Mouse (Mus musculus) monocyte, adult 5-6 weeks (primary cell): Measurements from ENCODE around the gene Gm13030. TPM values are rescaled to one million over a fixed set of nuclear protein-coding genes. Genes with fewer than 3 reads are reported as not detected.
"Not testable (repeated sequence)": the region's sequence is repeated elsewhere in the genome, so short reads cannot be mapped to it uniquely, and the experiment has no call there.

Experiments used
- ATAC-seq: fragments of 153-309, 156-312 bp; replicated peaks from 2 replicates; pipeline ENCODE4 v1.8.0; 2017; ENCODE audit warnings: mild to moderate bottlenecking; ENCODE audit not compliant: low TSS enrichment, insufficient number of reproducible peaks, severe bottlenecking, poor library complexity, low FRiP score
- total RNA-seq: library from RNA; stranded (forward); fragments of 200-1000, 200-491, 200-594 nt; gene quantifications from 3 replicates; pipeline ENCODE4 v1.2.3, GENCODE M21; 2017

Gene Gm13030
- total RNA-seq, 1 experiment from 2014 or later: not detected

DNA sequence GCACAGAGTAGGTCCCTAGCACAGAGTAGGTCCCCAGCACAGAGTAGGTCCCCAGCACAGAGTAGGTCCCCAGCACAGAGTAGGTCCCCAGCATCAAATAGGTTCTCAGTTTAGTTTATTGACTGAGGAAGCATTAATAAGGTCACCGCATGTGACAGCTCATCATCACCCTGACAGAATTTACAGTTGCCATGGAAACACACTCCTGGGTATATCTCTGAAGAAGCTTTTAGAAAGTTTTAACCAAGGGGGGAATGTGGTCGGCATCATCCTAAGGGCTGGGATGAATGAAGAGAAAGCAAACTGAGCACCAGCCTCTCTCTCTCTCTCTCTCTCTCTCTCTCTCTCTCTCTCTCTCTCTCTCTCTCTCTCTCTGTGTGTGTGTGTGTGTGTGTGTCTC, 1.5 kb upstream of the Gm13030 start:
- ATAC-seq: not testable (repeated sequence)

GRCm38 (mm10) chr4:138868666-138869065, 5.1 kb downstream of the Gm13030 start:
- no peak for ATAC-seq

DNA sequence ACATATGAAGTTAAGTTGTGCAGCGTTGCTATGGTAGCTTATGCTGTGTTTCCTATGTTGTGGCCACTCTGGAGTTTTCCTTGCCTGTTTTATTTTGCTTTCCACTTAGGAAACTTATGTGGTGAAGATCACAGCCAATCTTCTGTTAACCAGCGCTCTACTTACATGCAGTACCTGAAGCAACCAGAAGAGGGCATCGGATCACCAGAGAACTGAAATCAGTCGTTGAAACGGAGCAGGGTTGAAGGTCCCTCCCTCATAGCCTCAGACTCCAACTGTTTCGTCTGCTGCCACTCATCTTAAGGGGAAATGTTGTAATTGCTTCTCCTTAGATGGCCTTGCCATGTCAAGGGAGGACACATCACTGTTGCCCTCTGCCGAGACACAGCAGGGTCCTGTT, 7.4 kb downstream of the Gm13030 start:
- peak; percentile 87 for ATAC-seq

GRCm38 (mm10) chr4:138865991-138866390, 7.8 kb downstream of the Gm13030 start:
- no peak for ATAC-seq

DNA sequence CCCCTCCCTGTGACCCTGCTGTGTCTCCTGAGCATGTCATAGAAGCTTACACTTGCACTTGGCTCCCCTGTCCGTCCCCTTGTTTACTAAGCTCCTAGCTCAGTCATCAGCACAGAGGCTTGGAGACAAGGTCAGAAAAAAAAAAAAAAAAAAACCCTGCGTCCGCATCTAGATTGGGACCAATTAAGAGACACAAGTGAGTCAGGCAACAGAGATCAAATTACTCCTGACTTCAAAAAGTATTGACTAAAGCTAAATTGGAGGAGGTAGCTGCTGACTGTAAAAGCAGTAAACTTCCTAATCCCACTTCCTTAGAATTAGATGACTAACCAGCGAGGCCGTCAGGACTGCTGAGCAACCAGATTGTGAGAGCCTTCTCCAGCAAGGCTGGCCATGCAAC, 8.7 kb downstream of the Gm13030 start:
- no peak for ATAC-seq

- no peak; the same call in 1 of the 2 replicates for ATAC-seq
These were observed 10.3 kb downstream of the Gm13030 start, which contains the start of gene Pla2g5 for GRCm38 (mm10) chr4:138863344-138863998. Pla2g5 (minus strand) TSS chr4:138863482.

DNA sequence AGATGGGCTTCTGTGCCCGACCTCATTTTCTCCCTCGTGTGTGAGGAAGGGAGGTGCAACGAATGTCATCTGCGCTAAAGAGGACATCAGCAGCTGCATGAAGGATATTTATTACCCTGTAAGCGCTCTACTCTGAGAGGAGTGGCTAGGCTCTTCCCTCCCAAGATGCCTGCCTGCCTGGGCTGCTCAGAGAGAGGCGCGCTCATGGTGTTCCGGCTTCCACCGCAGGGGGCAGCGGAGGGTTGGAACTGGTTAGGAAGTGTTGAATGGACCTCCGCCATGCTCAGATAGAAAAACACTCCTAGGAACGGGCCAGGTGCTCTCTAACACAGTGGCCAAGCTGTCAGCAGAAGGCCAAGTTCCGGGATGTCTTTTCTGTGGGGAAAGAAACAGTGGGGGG, 14.0 kb downstream of the Gm13030 start:
- no peak for ATAC-seq

DNA sequence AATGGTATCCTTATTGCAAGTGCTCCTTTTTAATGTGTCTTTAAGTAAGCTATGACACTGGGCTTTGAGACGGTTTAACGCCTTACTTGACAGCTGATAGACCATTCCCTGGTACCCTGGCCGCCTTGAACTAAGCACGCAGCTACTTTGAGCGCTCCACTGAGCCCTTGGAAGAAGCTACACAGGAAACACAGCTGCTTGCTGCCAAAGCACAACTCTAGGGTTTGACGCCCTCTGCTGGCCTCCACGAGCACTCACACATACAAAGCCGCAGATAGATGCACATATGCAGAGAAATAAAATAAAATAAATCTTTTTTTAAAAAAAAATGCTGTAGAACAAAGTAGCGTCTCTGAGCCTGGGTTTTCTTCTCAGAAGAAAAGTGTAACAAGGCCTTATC, 14.5 kb downstream of the Gm13030 start:
- no peak for ATAC-seq

DNA sequence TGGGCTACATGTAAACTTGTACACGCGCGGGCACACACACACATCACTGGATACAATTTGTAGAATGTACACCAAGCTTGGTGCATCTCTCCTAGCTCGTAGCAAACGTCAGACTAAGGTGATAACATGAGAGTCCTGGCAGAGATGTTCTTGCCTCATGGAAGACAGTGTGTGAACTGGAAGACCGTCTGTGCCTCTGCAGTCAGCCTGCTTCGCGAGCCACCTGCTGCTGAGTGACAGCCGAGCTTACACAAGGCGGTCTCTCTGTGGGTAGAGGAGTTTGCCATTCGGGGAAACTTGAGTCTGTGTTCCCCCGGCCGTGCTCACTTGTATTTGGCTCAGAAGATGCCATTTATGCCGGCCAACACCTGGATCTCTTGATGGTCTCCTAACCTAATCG, 15.3 kb downstream of the Gm13030 start:
- ATAC-seq: no peak

- no peak for ATAC-seq
These were observed 16.2 kb downstream of the Gm13030 start for GRCm38 (mm10) chr4:138857576-138857975.

DNA sequence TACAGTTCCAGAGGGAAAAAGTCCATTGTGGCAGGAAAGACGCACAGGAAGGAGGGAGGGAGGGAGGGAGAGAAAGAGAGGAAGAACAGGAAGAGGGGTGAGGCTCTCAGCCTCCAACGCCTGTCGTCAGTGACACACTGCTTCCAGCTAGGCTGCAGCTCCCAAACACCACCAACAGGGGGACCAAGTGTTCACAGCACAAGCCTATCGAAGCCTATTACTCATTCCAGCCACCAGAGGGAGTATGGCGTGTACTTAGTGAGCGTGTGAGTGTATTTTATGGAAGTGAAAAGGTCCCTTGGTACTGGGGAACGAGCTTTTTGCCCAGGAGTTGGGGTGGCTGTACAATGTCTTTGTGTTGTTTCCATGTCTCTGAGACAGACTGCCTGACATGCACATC, 17.3 kb downstream of the Gm13030 start:
- ATAC-seq: peak; percentile 82

- ATAC-seq: no peak
These were observed 18.6 kb downstream of the Gm13030 start for GRCm38 (mm10) chr4:138855092-138855632.

GRCm38 (mm10) chr4:138852961-138853360, 20.8 kb downstream of the Gm13030 start:
- no peak for ATAC-seq

DNA sequence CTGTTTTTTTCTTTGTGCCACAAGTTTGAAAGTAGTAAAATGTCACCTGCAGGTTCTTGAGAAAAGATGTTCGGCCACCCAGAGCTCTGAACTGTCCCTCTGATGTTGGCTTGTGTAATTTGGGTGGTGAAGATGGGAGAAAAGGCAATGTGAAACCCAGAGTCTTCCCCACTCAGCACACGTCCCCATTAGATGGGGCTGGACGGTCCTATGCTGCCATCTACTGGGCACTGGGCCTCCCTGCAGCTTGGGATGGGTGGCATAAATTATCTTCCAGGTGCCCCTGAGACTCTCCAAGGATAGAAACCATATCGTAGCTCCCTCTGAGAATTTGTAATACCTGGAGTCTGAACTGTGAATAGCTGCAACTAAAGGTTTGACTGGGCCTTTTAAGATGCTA, 22.3 kb downstream of the Gm13030 start:
- ATAC-seq: peak; percentile 70

DNA sequence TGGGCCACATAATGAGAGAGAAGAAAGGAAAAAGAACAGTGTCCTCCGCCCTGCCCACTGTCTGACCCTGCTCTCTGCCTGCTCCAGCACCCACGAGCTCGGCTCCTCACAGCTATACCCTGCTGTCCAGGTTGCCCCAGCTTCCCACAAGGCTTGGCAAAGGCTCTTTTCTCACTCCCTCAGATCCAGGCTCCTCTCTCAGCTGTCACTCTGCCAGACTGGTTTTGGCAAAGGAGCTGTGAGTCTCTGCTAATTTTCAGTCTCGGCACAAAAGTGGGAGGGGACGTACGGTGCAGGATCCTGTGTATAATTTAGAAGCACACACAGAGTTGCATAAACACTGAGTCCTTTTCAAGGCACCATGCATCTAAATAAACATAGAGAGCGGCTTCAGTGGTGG, 32.4 kb downstream of the Gm13030 start:
- ATAC-seq: no peak

DNA sequence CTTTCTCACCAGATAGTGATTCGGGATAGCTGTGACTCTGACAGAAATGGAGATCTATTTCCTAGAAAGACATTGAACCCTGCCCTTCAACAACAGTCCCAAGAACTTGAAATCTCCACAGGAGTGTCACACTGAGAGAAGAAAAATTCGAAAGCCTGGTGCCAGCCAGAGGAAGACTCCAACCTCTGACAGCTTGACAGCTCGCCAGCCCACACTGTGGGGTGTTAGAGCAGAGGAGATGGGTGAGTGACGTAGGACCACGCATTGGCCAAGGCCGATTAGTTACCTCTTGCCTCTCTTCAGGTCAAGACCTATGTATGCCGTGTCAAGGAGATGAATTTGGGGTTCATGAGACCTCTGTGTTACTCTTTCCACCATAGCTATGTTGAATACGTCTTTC, 33.0 kb downstream of the Gm13030 start:
- ATAC-seq: no peak

DNA sequence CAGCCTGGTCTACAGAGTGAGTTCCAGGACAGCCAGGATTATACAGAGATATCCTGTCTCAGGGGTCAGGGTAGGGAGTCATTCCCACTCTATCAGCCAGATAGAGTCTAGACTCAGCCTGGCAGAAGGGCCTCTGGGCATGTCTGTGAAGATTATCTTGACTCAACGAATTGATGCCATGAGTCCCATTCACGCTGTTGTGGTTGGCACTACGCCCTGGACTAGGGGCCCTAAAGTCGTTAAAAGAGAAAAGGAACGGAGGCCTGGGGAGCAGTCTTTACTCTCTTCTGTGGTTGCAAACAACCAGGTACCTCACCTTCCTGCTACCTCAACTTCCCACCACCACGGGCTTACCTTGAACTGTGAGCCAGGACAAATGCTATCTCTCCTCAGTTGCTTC, 34.0 kb downstream of the Gm13030 start:
- ATAC-seq: no peak

DNA sequence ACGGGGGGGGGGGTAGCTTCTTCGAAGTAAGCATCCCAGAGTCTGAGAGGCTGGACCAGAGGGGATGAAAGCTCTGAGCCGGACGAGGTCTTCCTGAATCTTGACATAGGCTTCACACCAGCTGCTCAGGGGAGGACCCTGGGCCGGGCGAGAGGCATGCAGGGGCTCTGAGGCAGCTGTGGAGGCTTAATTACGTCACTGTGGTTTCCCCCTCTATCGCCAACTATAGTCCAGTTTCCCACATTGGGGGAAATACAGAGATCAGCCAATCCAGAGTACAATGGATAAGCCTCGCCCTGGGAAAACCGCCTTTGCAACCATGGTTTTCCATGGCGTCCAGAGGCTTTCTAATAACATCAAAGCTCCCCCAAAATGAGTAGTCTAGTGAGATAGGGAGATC, 46.6 kb downstream of the Gm13030 start:
- no peak for ATAC-seq

DNA sequence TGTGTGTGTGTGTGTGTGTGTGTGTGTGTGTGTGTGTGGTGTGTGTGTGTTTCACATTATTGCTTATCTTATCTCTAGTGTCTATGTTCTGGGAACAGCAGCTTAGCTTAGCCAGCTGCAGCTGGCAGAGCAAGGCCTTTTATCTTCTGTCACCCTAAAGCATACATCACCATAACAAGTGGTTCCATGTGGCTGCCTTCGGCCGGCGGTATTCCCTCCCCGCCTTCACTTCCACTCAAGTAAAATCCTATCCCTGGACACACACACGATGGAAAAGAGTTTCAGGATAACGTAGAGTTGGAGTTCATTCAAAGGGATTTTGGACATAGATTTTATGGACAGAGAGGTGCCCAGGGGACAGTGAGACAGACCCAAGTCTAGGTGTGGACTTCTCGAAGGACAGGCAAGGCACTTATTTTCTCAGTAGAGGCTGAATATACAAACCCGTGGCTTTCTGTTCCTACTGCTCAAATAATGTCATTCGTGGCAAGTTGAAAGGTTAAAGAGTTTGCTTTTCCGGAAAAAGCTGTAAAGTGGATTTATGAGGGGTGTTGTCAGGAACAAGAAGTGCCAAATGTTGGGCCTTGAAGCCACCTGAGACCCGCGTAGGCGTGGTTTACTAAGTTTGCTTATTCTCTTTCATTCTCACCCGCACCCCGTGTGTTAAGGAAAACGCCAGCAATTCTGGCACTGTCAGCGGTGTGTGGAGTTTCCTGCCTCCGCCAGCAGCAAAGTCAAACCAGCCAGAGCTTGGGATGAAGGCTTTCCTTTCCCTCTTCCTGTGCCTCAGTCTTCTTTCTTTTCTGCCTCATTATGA, 47.8 kb downstream of the Gm13030 start:
- ATAC-seq: no peak

- no peak for ATAC-seq
These were observed 49.1 kb downstream of the Gm13030 start for GRCm38 (mm10) chr4:138824660-138825059.
